Mouse (Mus musculus) midbrain, embryonic 13.5 days (tissue): ENCODE measurements around the gene Ints1. TPM values are rescaled to one million over a fixed set of nuclear protein-coding genes. Genes with fewer than 3 reads are reported as not detected.

Experiments
- ATAC-seq: fragments of 200-750 bp; cut with Nextera tagmentation; 2 replicates; pipeline ENCODE4 v1.8.0; 2017; ENCODE audit warnings: mild to moderate bottlenecking, moderate TSS enrichment, moderate library complexity
- H3K27ac ChIP-seq: fragments of 300-500 bp; sonication (generic); 2 replicates; pipeline ENCODE4 v1.5.1; 2015; ENCODE audit warnings: inconsistent platforms, mild to moderate bottlenecking, moderate library complexity
- H3K27me3 ChIP-seq: fragments of 300-500 bp; sonication (generic); 2 replicates; pipeline ENCODE4 v1.6.1; 2015; ENCODE audit warnings: mild to moderate bottlenecking, inconsistent platforms
- H3K36me3 ChIP-seq: fragments of 300-500 bp; sonication (generic); 2 replicates; pipeline ENCODE4 v1.6.1; 2015; ENCODE audit warnings: mild to moderate bottlenecking, inconsistent platforms
- H3K4me1 ChIP-seq: fragments of 300-500 bp; sonication (generic); replicated peaks from 2 replicates; pipeline ENCODE4 v1.6.1; 2015; ENCODE audit warnings: inconsistent platforms
- H3K4me2 ChIP-seq: fragments of 300-500 bp; sonication (generic); replicated peaks from 2 replicates; pipeline ENCODE4 v1.6.1; 2015; ENCODE audit warnings: moderate library complexity, mild to moderate bottlenecking, inconsistent platforms
- H3K4me3 ChIP-seq: fragments of 300-500 bp; sonication (generic); replicated peaks from 2 replicates; pipeline ENCODE4 v1.5.1; 2015; ENCODE audit warnings: mild to moderate bottlenecking, inconsistent platforms
- H3K9ac ChIP-seq: fragments of 300-500 bp; sonication (generic); replicated peaks from 2 replicates; pipeline ENCODE4 v1.6.1; 2015; ENCODE audit warnings: mild to moderate bottlenecking, inconsistent platforms
- H3K9me3 ChIP-seq: fragments of 300-500 bp; sonication (generic); 2 replicates; pipeline ENCODE4 v1.6.1; 2016; ENCODE audit warnings: mild to moderate bottlenecking, inconsistent platforms
- WGBS: fragments of 180-500 bp; shearing (Covaris S2); methylation state at CpG from one replicate; pipeline ENCODE4 v1.1.7; 2015; 5-methylcytosine and 5-hydroxymethylcytosine counted together
- polyA plus RNA-seq: library from polyadenylated mRNA; unstranded; fragments of >200 nt; fragmentation: Nextera tagmentation; extraction: Ambion mirVana; gene quantifications from 2 replicates; pipeline ENCODE4 v1.2.1, GENCODE M21; 2015

The Ints1 gene
- polyA plus RNA-seq, 1 experiment from 2014 or later: 28.9 TPM

DNA sequence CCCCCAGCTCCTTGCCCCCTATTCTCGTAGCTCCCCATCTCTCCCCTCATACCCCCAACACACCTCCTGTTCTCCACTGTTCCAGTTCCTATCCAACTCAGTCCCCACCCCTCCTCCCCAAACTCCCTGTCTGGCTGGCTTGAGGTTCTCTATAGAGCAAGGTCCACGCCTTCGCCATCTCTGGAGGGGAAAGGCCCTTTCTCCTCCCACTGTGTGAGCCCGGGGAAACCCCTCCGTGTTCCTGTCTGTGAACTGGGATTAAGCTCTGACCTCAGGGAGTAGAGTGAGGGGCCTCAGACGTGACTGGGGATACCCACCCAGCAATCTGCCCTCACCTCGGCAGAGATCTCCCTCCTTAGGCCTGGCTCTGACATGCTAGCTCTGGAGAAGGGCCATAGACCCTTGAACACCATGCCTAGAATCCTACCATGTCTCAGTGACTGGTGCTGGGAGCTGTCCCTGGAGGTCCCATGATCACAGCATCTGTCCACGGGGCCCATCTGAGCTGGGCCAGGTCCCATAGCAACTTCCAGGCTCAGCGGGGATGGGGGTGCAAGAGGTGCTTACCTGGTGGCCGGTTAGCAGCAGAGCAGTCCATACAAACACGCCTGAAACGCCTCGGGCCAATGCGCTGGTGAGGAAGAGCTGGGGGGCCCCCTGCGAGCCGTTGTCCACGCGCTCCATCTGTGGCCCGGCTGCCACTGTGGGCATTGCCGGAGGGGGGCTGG lies 37.1 kb upstream of the Ints1 start:
- WGBS: 66% methylated on average over 20 of the region's 20 CpGs
- peaks cover 41% of the 10 kb centered on the region for H3K27me3 ChIP-seq
- no peaks in the 10 kb centered on the region for H3K9me3 ChIP-seq
- no peak overlapping the region for H3K4me2 ChIP-seq
- H3K36me3 ChIP-seq: no peaks in the 10 kb centered on the region
- no peak overlapping the region for H3K27ac ChIP-seq
- no peak overlapping the region for H3K9ac ChIP-seq
- no peak for ATAC-seq
- no peak overlapping the region for H3K4me3 ChIP-seq
- no peaks in the 10 kb centered on the region for H3K4me1 ChIP-seq

DNA sequence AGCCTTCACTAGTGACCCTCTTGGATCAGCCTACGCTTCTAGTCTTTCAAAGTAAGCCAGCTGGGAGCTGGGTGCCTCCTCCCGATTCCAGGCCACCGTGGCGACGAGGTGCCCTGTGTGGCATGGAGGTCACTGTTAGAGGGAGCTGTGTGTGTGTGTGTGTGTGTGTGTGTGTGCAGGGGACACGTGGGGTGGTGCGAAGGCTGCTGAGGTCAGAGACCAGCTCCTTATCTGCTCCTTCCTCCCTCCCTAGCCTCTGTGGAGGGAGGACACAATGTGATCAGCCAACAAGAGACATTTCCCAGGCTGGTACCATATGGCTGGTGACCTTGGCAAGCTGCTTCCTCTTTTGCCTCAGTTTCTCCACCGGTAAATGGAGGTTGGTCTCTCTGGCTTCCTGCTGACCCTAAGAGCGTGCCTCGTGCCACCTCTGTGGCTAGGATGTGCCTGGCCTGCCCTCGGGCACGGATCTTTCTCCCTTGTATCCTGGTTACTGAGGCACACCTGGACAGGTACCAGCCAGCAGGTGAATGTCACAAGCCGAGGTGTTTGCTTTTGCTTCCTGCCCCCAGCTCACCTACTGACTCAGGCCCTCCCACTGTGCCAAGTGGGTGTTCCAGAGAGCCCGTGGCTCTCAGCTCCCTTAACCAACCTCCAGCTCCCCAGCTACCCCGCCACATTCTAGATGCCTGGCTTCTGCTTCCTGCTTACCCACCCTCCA lies 36.4 kb upstream of the Ints1 start:
- Histone ChIP-seq H3K4me3 (no peak overlapping the region), H3K4me2 (no peak overlapping the region), H3K36me3 (no peaks in the 10 kb centered on the region), H3K27me3 (peaks cover 41% of the 10 kb centered on the region), H3K27ac (no peak overlapping the region), H3K9me3 (no peaks in the 10 kb centered on the region), H3K4me1 (no peaks in the 10 kb centered on the region), H3K9ac (no peak overlapping the region)
- 82% methylated on average over 15 of the region's 15 CpGs for WGBS
- no peak for ATAC-seq

DNA sequence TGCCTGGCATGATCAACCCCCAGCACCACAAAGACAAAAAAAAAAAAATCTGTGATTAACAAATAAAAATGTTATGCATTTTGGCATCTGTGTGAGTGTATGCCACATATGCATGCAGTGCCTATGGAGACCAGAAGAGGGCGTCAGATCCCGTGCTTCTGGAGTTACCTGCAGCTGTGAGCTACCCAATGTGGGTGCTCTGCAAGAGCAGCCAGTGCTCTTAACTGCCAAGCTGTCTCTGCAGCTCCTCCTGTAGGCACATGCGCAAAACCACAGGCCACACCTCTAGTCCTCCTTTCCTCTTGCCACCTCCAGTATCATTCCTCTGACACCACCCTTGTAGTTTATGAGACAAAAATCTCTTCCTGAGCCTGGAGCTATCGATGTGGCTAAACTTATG lies 33.9 kb upstream of the Ints1 start:
- 56% methylated on average over 4 of the region's 4 CpGs for WGBS
- H3K4me2 ChIP-seq: no peak overlapping the region
- ATAC-seq: no peak
- H3K27me3 ChIP-seq: peaks cover 28% of the 10 kb centered on the region
- H3K27ac ChIP-seq: no peak overlapping the region
- H3K36me3 ChIP-seq: no peaks in the 10 kb centered on the region
- no peak overlapping the region for H3K9ac ChIP-seq
- peaks cover 1% of the 10 kb centered on the region for H3K4me1 ChIP-seq
- no peaks in the 10 kb centered on the region for H3K9me3 ChIP-seq
- no peak overlapping the region for H3K4me3 ChIP-seq

DNA sequence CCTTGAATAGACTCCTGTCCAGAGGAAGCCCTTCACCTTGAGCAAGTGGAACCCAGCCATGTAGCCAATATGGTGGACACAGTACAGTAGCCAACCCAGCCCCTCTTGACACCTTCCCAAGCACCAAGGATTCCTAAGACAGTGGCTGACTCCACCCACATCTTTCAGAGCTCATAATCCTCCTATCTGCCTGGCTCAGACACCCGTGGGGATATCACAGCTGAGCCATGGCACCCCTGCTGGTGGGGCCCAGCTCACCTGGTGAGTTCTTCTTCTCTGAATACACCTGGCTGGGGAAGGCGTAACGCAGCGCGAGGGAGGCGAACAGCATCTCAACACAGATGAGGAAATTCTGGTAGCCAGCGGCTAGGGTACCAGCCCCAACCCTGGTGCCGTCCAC lies 30.4 kb upstream of the Ints1 start:
- Histone ChIP-seq H3K4me3 (no peak overlapping the region), H3K27ac (no peak overlapping the region), H3K4me1 (peaks cover 16% of the 10 kb centered on the region), H3K9me3 (no peaks in the 10 kb centered on the region), H3K4me2 (no peak overlapping the region), H3K36me3 (peaks cover 11% of the 10 kb centered on the region), H3K9ac (no peak overlapping the region), H3K27me3 (0 out of 2 replicates have a peak, but pooled peaks cover 2% of the 10 kb centered on the region)
- WGBS: 92% methylated on average over 8 of the region's 8 CpGs
- no peak for ATAC-seq

DNA sequence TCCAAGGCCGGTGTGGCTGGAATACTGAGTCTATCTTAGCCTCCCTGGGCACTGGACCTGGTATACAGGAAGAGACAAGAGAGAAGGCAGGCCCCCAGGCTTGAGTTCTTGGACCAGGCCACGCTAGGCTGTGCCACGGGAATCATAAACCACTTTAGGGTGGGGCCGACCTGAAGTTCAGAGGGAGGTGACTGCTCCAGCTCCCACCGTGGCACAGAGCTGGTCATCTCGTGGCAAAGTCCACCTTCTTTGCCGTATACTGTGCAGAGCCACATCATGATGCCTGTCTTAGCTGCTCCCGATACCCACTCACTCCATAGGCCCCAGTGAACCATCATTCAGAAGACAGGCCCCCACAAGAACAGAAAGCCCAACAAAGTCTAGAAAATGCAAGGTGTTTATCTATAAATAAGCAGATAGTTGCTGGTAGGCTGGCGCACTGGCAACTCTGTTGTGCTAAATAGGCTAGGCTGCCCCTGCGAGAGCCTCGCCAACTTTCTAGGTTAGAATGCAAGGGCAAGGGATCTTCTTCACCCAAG lies 29.2 kb upstream of the Ints1 start:
- ATAC-seq: no peak
- H3K27me3 ChIP-seq: 0 out of 2 replicates have a peak, but pooled peaks cover 2% of the 10 kb centered on the region
- no peaks in the 10 kb centered on the region for H3K9me3 ChIP-seq
- H3K4me1 ChIP-seq: peaks cover 18% of the 10 kb centered on the region
- 91% methylated on average over 11 of the region's 11 CpGs for WGBS
- H3K9ac ChIP-seq: no peak overlapping the region
- no peak overlapping the region for H3K4me3 ChIP-seq
- peaks cover 24% of the 10 kb centered on the region for H3K36me3 ChIP-seq
- no peak overlapping the region for H3K4me2 ChIP-seq
- H3K27ac ChIP-seq: no peak overlapping the region

DNA sequence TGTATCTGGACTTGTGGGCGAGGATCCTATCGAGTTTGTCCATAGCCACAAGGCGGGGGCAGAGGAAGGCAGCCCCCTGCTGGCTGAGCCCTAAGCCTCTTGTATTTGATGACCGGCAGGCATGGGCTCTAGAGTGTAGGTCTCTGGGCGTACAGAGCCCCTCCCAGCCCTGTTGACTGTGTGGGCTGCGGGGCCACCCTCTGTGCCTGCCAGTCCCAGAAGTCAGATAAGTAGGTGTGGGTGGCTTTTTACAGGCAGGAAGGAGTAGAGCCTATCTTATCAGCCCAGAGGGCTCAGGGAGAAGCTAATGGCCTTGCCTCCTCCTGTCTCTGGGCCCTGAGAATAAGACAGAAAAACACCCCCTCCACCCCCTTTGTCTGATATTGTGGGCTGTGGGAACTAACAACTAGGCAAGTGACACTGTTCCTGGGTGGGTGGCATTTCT lies 28.7 kb upstream of the Ints1 start:
- ATAC-seq: peak; percentile 41; the same call in 1 of the 2 replicates
- H3K9ac ChIP-seq: no peak overlapping the region
- 2% methylated on average over 6 of the region's 6 CpGs for WGBS
- no peaks in the 10 kb centered on the region for H3K9me3 ChIP-seq
- 0 out of 2 replicates have a peak overlapping the region, but pooled peaks have one; percentile 7 for H3K4me2 ChIP-seq
- H3K4me1 ChIP-seq: peaks cover 22% of the 10 kb centered on the region
- 0 out of 2 replicates have a peak, but pooled peaks cover 2% of the 10 kb centered on the region for H3K27me3 ChIP-seq
- H3K27ac ChIP-seq: no peak overlapping the region
- peaks cover 27% of the 10 kb centered on the region for H3K36me3 ChIP-seq
- no peak overlapping the region for H3K4me3 ChIP-seq

DNA sequence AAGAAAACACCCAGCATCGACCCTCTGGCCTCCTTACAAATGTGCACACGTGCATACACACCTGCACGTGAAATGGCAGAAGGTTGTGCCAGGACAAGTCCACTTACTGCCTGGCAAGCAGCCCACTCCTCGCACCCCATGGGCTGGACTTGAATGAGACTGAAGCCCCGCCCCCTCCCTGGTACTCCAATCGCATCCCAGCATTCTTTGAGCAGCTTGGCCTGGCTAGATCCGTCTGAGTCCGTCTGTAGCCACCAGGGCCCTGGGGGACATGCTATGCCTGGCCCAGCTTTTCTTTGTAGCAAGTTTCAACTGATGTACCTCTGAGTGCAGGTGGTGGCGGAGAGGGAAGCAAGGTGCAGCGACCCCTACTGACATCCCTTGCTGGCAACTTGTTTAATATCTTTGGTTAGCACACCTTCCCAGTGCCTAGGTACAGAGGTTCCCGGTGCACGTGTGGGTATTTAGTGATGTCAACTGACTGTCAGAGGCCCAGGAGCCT lies 28.2 kb upstream of the Ints1 start:
- Histone ChIP-seq H3K9ac (no peak overlapping the region), H3K27me3 (0 out of 2 replicates have a peak, but pooled peaks cover 2% of the 10 kb centered on the region), H3K4me1 (peaks cover 27% of the 10 kb centered on the region), H3K27ac (no peak overlapping the region), H3K4me3 (no peak overlapping the region), H3K36me3 (peaks cover 27% of the 10 kb centered on the region), H3K9me3 (no peaks in the 10 kb centered on the region), H3K4me2 (peak overlapping the region; percentile 7; the same call in 1 of the 2 replicates)
- WGBS: 12% methylated on average over 12 of the region's 12 CpGs
- ATAC-seq: peak; percentile 70

DNA sequence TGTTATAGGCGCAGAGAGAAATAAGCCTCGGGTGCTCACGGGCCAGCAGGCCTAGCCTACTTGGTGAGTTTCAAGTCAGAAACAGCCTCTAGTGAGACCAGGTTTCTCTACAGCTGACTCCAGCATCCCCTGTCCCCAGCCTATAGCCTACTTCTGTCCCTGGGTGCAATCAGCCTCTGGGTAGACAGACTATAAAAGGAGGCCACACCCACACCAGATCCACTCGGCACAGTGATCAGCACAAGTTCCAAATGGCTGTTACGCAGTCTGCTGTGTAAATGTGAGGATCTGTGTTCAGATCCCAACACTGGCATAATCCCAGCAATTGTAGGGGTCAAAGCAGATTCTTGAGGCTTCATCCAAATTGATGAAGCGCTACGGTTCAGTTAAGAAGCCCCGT lies 27.7 kb upstream of the Ints1 start:
- no peak overlapping the region for H3K4me2 ChIP-seq
- peaks cover 32% of the 10 kb centered on the region for H3K4me1 ChIP-seq
- H3K27me3 ChIP-seq: 0 out of 2 replicates have a peak, but pooled peaks cover 2% of the 10 kb centered on the region

DNA sequence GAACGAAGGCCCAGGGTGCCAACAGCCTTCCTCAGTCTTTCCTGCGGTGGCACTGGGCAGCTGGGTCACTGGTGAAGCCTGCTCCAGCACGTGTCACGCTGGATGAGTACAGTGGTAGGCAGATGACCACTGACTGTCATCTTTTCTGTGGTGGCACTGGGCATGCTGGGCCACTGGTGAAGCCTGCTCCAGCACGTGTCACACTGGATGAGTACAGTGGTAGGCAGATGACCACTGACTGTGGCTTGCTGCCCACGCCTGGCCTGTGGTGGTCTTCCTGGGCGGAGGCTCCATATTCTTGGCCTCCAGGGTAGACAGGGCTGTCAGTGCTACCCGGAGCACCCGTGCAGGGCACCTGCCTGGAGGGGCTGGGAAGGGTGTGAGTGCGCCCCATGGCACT lies 26.4 kb upstream of the Ints1 start:
- Histone ChIP-seq H3K9ac (no peak overlapping the region), H3K4me1 (peaks cover 44% of the 10 kb centered on the region), H3K36me3 (peaks cover 27% of the 10 kb centered on the region), H3K4me2 (no peak overlapping the region), H3K4me3 (no peak overlapping the region), H3K27ac (no peak overlapping the region), H3K9me3 (no peaks in the 10 kb centered on the region), H3K27me3 (0 out of 2 replicates have a peak, but pooled peaks cover 2% of the 10 kb centered on the region)
- WGBS: 91% methylated on average over 10 of the region's 10 CpGs
- ATAC-seq: no peak

More for the DNA sequence above, 27.7 kb upstream of the Ints1 start:
- Histone ChIP-seq H3K36me3 (peaks cover 27% of the 10 kb centered on the region), H3K27ac (no peak overlapping the region), H3K4me3 (no peak overlapping the region), H3K9ac (no peak overlapping the region), H3K9me3 (no peaks in the 10 kb centered on the region)
- WGBS: 78% methylated on average over 8 of the region's 8 CpGs
- no peak for ATAC-seq

DNA sequence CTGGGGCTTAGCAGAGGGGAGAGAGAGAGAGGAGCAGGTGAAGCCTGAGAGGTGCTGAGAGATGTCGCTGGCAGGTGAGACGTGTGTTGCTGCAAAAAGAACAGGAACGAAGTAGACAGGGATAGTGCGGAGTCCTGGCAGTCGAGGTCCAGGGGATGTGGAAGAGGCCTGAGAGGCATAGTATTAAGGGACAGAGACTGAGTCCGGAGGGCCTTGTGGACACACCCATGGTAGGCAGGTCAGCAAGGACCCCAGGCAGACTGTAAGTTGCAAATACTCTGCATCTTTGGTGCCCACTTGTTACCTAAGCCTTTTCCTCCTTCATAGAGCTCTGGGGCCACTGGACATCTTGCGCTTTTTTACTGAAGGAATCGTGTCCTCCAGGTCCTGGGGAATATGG lies 25.8 kb upstream of the Ints1 start:
- 97% methylated on average over 8 of the region's 8 CpGs for WGBS
- H3K4me1 ChIP-seq: peaks cover 51% of the 10 kb centered on the region
- no peak overlapping the region for H3K27ac ChIP-seq

DNA sequence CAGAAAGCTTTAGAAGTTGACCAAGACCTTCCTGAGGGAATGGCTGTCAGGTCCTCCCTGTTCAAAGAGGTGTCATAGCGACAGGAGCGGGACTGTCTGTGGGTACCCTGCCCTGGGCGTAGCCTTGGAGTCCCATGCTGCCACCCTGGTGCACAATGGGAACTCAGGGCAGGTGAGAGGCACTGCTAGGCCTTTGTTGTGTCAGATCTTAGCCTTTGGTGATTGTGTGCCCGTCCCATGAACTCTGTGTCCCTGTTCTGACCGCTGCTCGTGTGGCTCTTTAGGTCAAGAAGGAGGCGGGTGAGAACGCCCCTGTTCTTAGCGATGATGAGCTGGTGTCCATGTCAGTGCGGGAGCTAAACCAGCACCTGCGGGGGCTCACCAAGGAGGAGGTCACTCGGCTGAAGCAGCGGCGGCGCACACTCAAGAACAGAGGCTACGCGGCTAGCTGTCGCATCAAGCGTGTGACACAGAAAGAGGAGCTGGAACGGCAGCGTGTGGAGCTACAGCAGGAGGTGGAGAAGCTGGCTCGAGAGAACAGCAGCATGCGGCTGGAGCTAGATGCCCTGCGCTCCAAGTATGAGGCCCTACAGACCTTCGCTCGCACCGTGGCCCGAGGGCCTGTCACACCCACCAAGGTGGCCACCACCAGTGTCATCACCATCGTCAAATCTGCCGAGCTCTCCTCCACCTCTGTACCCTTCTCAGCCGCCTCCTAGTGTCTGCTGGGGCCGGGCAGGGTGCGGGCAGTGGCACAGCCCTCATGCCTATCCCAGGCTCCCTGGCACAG lies 24.5 kb upstream of the Ints1 start:
- Histone ChIP-seq H3K27me3 (peaks cover 9% of the 10 kb centered on the region; the same call in 1 of the 2 replicates), H3K27ac (no peak overlapping the region), H3K9ac (no peak overlapping the region), H3K36me3 (peaks cover 27% of the 10 kb centered on the region), H3K4me2 (no peak overlapping the region), H3K4me1 (peaks cover 62% of the 10 kb centered on the region), H3K4me3 (no peak overlapping the region), H3K9me3 (no peaks in the 10 kb centered on the region)
- ATAC-seq: no peak
- 91% methylated on average over 33 of the region's 33 CpGs for WGBS

More for the DNA sequence above, 25.8 kb upstream of the Ints1 start:
- ATAC-seq: no peak
- Histone ChIP-seq H3K27me3 (0 out of 2 replicates have a peak, but pooled peaks cover 2% of the 10 kb centered on the region), H3K9ac (no peak overlapping the region), H3K36me3 (peaks cover 27% of the 10 kb centered on the region), H3K4me3 (no peak overlapping the region), H3K4me2 (no peak overlapping the region), H3K9me3 (no peaks in the 10 kb centered on the region)
